Mouse (Mus musculus): ENCODE data around the gene Col5a3. TPM values are rescaled to one million over a fixed set of nuclear protein-coding genes. Genes with fewer than 3 reads are reported as not detected.
"Not testable (repeated sequence)": the region's sequence is repeated elsewhere in the genome, so short reads cannot be mapped to it uniquely, and the experiment has no call there.

Col5a3 gene
- polyA plus RNA-seq, 1 experiment from 2014 or later, result 0.32 TPM

DNA sequence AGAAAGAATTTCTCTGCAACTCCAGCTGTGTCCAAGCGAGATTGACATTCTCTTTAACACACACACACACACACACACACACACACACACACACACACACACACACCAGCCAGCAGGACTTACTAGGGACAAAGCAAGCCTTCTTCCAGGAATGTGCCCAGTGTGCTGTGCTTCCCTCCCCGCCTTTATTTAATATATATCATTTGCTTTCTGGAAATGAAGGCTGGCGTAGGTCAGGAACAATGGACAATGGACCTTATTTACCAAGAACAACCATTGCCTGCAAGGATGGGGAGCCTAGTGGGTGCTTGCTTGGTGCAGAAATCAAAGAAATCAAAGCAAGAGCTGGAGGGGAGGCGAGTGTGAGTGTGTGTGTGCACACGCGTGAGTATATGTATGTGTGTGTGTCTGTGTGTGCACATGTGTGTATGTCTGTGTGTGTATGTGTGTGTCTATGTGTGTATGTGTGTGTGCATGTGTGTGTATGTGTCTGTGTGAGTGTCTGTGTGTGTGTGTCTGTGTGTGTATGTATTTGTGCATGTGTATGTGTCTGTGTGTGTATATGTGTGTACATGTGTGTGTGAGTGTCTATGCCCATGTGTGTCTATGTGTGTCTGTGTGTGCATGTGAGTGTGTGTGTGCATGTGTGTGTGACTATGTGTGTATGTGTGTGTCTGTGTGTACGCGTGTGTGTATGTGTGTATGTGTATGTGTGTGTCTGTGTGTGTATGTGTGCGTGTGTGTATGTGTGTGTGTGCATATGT lies 22.5 kb upstream of the Col5a3 start:
- no peaks in the 10 kb centered on the region for H3K9me3 ChIP-seq (ENCODE audit: control insufficient read depth, low read length)
- 85% methylated on average over 9 of the region's 9 CpGs for WGBS
- no peaks in the 10 kb centered on the region for H3K27me3 ChIP-seq (ENCODE audit: control insufficient read depth, insufficient read depth, low read length)
- H3K36me3 ChIP-seq (ENCODE audit: control insufficient read depth, insufficient read depth, low read length), result no peaks in the 10 kb centered on the region
- ATAC-seq (ENCODE audit: low FRiP score) (no peak), DNase-seq (ENCODE audit: low spot score) (no peak)
- no peak overlapping the region for H3K4me3 ChIP-seq (ENCODE audit: low read depth, low read length)
- no peak overlapping the region for H3K27ac ChIP-seq (ENCODE audit: low read depth, low read length)
- H3K4me2 ChIP-seq (replicated peaks; ENCODE audit: low read depth, low read length), result no peak overlapping the region
- H3K9ac ChIP-seq (ENCODE audit: low read depth, low read length), result no peak overlapping the region
- H3K4me1 ChIP-seq (replicated peaks; ENCODE audit: control insufficient read depth, insufficient read depth, low read length), result no peaks in the 10 kb centered on the region

DNA sequence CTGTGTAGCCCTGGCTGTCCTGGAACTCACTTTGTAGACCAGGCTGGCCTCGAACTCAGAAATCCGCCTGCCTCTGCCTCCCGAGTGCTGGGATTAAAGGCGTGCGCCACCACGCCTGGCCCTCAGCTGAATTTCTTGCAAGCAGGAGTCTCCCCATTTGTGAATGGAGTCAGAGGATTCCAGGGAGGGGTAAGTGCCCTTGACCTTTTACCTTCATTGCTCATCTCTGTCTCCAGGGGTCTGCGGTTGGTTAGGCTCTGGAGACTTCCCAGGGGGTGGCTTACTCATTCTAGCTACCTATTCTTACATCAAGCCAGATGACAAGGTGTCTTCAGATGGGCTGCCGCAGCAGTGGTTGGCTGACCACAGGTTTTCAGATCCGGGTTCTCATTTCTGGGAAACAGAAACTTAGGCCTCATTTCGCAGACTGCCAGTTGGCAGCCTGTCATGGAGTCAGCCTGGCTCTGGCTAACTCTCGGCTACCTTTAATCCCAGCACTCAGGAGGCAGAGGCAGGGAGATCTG lies 20.6 kb upstream of the Col5a3 start:
- not testable (repeated sequence) for H3K27me3 ChIP-seq (ENCODE audit: control insufficient read depth, insufficient read depth, low read length); DNase-seq (ENCODE audit: low spot score); H3K36me3 ChIP-seq (ENCODE audit: control insufficient read depth, insufficient read depth, low read length); H3K9ac ChIP-seq (ENCODE audit: low read depth, low read length); H3K27ac ChIP-seq (ENCODE audit: low read depth, low read length); H3K4me2 ChIP-seq (replicated peaks; ENCODE audit: low read depth, low read length); H3K9me3 ChIP-seq (ENCODE audit: control insufficient read depth, low read length); H3K4me1 ChIP-seq (replicated peaks; ENCODE audit: control insufficient read depth, insufficient read depth, low read length); H3K4me3 ChIP-seq (ENCODE audit: low read depth, low read length); ATAC-seq (ENCODE audit: low FRiP score)
- 85% methylated on average over 11 of the region's 11 CpGs for WGBS

DNA sequence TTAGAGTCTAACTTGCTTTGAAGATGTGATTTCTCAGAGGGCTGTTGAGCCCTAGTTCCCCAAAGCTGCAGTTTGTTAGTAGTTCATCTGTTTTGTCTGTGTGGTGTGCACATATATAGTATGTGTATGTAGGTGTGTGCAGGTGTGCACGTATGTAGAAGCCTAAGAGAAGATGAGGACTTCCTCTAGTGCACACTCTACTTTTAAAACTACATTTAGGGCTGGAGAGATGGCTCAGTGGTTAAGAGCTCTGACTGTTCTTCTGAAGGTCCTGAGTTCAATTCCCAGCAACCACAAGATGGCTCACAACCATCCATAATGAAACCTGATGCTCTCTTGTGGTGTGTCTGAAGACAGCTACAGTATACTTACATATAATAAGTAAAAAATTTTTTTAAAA lies 20.0 kb upstream of the Col5a3 start:
- no peaks in the 10 kb centered on the region for H3K4me1 ChIP-seq (replicated peaks; ENCODE audit: control insufficient read depth, insufficient read depth, low read length)
- H3K4me2 ChIP-seq (replicated peaks; ENCODE audit: low read depth, low read length), result no peak overlapping the region
- ATAC-seq (ENCODE audit: low FRiP score) (no peak), DNase-seq (ENCODE audit: low spot score) (no peak)
- H3K27me3 ChIP-seq (ENCODE audit: control insufficient read depth, insufficient read depth, low read length), result no peaks in the 10 kb centered on the region
- no peaks in the 10 kb centered on the region for H3K36me3 ChIP-seq (ENCODE audit: control insufficient read depth, insufficient read depth, low read length)
- no peaks in the 10 kb centered on the region for H3K9me3 ChIP-seq (ENCODE audit: control insufficient read depth, low read length)
- H3K27ac ChIP-seq (ENCODE audit: low read depth, low read length), result no peak overlapping the region
- 70% methylated on average over 1 of the region's 1 CpGs for WGBS
- H3K9ac ChIP-seq (ENCODE audit: low read depth, low read length), result no peak overlapping the region
- H3K4me3 ChIP-seq (ENCODE audit: low read depth, low read length), result no peak overlapping the region

DNA sequence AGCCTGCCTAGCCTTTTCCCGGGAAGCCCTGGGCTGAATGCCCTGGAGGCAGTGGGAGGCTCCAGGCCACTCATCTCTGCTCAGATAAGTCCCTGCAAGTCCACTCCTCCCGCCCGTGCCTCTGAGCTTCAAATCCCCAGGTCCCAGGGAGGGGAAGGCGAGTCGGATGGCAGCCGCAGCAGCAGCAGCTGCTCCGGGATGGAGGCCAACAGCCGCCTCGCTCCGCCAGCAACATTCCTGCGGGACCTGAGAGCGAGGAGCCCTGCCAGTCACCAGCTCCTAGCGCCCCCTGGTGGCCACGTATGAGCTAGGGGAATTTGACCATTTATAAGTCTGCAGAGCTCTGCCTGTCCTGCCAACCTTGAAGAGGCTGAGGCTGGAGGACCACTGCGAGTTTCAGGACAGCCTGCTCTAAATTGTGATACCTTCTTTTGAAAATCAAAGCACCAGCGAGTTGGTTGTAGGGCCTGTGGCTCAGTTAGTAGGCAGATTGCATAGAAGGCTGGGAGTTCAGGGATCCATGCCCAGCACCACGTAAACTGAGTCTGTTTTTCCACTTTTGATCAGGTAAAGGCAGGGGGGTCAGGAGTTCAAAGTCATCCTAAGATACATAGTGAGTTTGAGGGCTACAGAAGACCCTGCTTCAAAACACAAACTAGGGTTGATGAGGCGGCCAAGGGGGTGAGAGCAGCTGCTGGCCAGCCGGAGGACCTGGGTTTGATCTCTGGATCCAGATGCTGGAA lies 16.2 kb upstream of the Col5a3 start:
- H3K27ac ChIP-seq (ENCODE audit: low read depth, low read length), result no peak overlapping the region
- ATAC-seq (ENCODE audit: low FRiP score) (peak; percentile 83), DNase-seq (ENCODE audit: low spot score) (peak; percentile 96)
- no peaks in the 10 kb centered on the region for H3K9me3 ChIP-seq (ENCODE audit: control insufficient read depth, low read length)
- H3K4me2 ChIP-seq (replicated peaks; ENCODE audit: low read depth, low read length), result 0 out of 2 replicates have a peak overlapping the region, but pooled peaks have one; percentile 9
- no peaks in the 10 kb centered on the region for H3K4me1 ChIP-seq (replicated peaks; ENCODE audit: control insufficient read depth, insufficient read depth, low read length)
- H3K9ac ChIP-seq (ENCODE audit: low read depth, low read length), result peak overlapping the region; percentile 13; the same call in 1 of the 2 replicates
- H3K27me3 ChIP-seq (ENCODE audit: control insufficient read depth, insufficient read depth, low read length), result no peaks in the 10 kb centered on the region
- no peaks in the 10 kb centered on the region for H3K36me3 ChIP-seq (ENCODE audit: control insufficient read depth, insufficient read depth, low read length)
- H3K4me3 ChIP-seq (ENCODE audit: low read depth, low read length), result no peak overlapping the region
- WGBS, result 16% methylated on average over 19 of the region's 19 CpGs

DNA sequence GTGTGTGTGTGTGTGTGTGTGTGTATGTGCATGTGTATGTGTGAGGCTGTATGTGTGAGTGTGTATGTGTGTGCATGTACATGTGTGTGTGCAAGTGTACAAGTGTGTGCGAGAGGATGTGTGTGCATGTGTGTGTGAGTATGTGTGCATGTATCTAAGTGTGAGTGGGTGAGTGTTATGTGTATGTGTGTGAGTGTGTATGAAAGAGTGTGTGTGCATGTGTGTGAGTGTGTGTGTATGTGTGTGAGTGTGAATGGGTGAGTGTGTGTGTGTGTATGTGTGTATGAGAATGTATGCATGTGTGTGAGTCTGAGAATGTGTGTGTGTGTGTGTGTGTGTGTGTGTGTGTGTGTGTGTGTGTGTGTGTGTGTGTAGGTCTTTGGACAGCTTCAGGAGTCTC lies 13.3 kb upstream of the Col5a3 start:
- H3K4me1 ChIP-seq (replicated peaks; ENCODE audit: control insufficient read depth, insufficient read depth, low read length), result no peaks in the 10 kb centered on the region
- ATAC-seq (ENCODE audit: low FRiP score) (no peak), DNase-seq (ENCODE audit: low spot score) (no peak)
- 100% methylated on average over 1 of the region's 1 CpGs for WGBS
- no peaks in the 10 kb centered on the region for H3K27me3 ChIP-seq (ENCODE audit: control insufficient read depth, insufficient read depth, low read length)
- H3K9me3 ChIP-seq (ENCODE audit: control insufficient read depth, low read length), result no peaks in the 10 kb centered on the region
- H3K4me2 ChIP-seq (replicated peaks; ENCODE audit: low read depth, low read length), result no peak overlapping the region
- H3K27ac ChIP-seq (ENCODE audit: low read depth, low read length), result no peak overlapping the region
- no peak overlapping the region for H3K9ac ChIP-seq (ENCODE audit: low read depth, low read length)
- H3K4me3 ChIP-seq (ENCODE audit: low read depth, low read length), result no peak overlapping the region
- no peaks in the 10 kb centered on the region for H3K36me3 ChIP-seq (ENCODE audit: control insufficient read depth, insufficient read depth, low read length)

DNA sequence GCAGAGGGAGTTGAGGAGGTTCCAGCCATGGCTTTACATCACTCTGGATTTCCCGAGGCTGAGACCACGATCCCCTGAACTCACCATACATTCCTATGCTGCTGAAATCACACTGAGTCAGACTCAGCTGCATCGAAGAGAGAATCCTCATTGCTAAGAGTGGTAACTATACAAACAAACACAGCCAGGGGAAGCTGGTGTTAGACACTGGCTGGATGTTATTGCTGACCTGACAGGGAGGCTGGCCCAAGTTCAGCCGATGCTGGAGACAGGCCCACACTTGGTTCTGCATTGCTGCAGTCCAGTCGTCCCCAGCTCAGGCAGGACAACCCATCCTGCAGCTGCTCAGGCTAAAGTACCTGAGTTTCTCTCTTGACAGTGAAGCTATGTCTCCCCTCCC lies 10.9 kb upstream of the Col5a3 start:
- 77% methylated on average over 5 of the region's 5 CpGs for WGBS
- DNase-seq (ENCODE audit: low spot score), result no peak
- H3K9ac ChIP-seq (ENCODE audit: low read depth, low read length), result no peak overlapping the region
- no peak for ATAC-seq (ENCODE audit: low FRiP score)
- H3K27me3 ChIP-seq (ENCODE audit: control insufficient read depth, insufficient read depth, low read length), result no peaks in the 10 kb centered on the region
- no peak overlapping the region for H3K4me3 ChIP-seq (ENCODE audit: low read depth, low read length)
- no peak overlapping the region for H3K4me2 ChIP-seq (replicated peaks; ENCODE audit: low read depth, low read length)
- H3K36me3 ChIP-seq (ENCODE audit: control insufficient read depth, insufficient read depth, low read length), result no peaks in the 10 kb centered on the region
- no peak overlapping the region for H3K27ac ChIP-seq (ENCODE audit: low read depth, low read length)
- H3K9me3 ChIP-seq (ENCODE audit: control insufficient read depth, low read length), result no peaks in the 10 kb centered on the region
- H3K4me1 ChIP-seq (replicated peaks; ENCODE audit: control insufficient read depth, insufficient read depth, low read length), result no peaks in the 10 kb centered on the region

DNA sequence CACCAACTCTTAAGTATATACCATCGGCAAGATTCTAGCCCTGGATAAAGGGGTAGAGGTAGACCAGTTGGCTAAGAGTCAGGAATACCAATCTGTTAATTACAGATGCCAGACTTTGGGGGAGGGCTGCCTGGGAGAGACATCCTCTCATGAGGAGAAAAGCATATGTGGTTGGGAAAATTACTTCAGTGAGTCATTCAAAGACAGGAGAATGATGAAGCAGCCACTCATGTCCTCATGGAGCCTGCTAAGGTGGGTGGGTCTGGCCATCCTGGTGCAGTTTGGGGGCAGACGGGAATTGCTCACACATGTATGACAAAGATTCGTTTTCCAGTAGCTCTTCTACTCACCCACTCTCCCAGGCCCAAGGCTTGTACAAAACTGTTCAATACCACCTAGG lies 8.0 kb upstream of the Col5a3 start:
- Histone ChIP-seq H3K4me2 (replicated peaks; ENCODE audit: low read depth, low read length) (no peak overlapping the region), H3K9me3 (ENCODE audit: control insufficient read depth, low read length) (no peaks in the 10 kb centered on the region), H3K9ac (ENCODE audit: low read depth, low read length) (no peak overlapping the region), H3K4me3 (ENCODE audit: low read depth, low read length) (no peak overlapping the region), H3K4me1 (replicated peaks; ENCODE audit: control insufficient read depth, insufficient read depth, low read length) (no peaks in the 10 kb centered on the region), H3K36me3 (ENCODE audit: control insufficient read depth, insufficient read depth, low read length) (no peaks in the 10 kb centered on the region), H3K27ac (ENCODE audit: low read depth, low read length) (no peak overlapping the region), H3K27me3 (ENCODE audit: control insufficient read depth, insufficient read depth, low read length) (no peaks in the 10 kb centered on the region)
- no peak for DNase-seq (ENCODE audit: low spot score)
- ATAC-seq (ENCODE audit: low FRiP score), result no peak
- 84% methylated on average over 3 of the region's 3 CpGs for WGBS

DNA sequence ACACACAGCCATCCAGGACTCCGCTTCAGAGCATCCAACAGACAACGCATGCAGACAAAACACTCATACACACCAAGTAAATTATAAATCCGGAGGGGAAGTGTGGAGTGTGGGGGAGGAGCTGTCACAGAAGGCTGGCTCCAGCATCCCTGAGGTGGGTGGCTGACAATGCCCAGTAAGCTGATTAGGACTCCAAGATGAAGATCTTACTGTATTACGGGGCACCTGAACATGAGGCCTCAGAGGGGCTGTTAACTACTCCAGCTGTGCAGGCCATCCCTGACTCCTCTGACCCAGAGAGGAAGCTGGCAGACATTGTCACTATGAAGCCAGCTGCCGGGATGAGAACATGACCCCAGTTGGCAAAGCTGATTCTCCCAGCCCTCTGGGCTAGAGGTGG lies 5.1 kb upstream of the Col5a3 start:
- DNase-seq (ENCODE audit: low spot score) (no peak), ATAC-seq (ENCODE audit: low FRiP score) (no peak)
- no peak overlapping the region for H3K9ac ChIP-seq (ENCODE audit: low read depth, low read length)
- H3K36me3 ChIP-seq (ENCODE audit: control insufficient read depth, insufficient read depth, low read length), result no peaks in the 10 kb centered on the region
- H3K4me3 ChIP-seq (ENCODE audit: low read depth, low read length), result no peak overlapping the region
- no peaks in the 10 kb centered on the region for H3K27me3 ChIP-seq (ENCODE audit: control insufficient read depth, insufficient read depth, low read length)
- H3K4me1 ChIP-seq (replicated peaks; ENCODE audit: control insufficient read depth, insufficient read depth, low read length), result no peaks in the 10 kb centered on the region
- H3K4me2 ChIP-seq (replicated peaks; ENCODE audit: low read depth, low read length), result no peak overlapping the region
- 87% methylated on average over 5 of the region's 5 CpGs for WGBS
- H3K9me3 ChIP-seq (ENCODE audit: control insufficient read depth, low read length), result no peaks in the 10 kb centered on the region
- no peak overlapping the region for H3K27ac ChIP-seq (ENCODE audit: low read depth, low read length)

DNA sequence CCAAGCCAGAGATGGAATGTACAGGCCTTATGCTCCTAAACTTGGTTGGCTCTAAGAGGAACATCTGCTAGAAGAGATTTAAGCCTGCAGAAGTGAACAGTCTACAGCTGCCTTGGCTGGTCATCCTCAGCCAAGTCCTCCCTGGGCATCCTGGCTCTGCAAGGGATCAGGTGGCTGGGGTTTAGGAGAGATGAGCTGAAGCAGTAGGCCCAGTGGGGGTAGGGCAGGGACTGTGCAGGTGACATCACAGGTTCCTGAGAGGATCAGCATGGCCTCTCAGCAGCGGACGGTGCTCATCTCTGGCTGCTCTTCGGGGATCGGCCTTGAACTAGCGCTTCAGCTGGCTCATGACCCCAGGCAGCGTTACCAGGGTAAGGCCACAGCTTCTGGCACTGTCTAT lies 3.4 kb upstream of the Col5a3 start, which contains the start of gene Rdh8:
Gene Rdh8, plus strand, starts transcription at position 268 of the 400 bp plus-strand sequence.
- Histone ChIP-seq H3K4me1 (replicated peaks; ENCODE audit: control insufficient read depth, insufficient read depth, low read length) (peaks cover 7% of the 10 kb centered on the region), H3K27ac (ENCODE audit: low read depth, low read length) (no peak within 1 kb of the TSS), H3K36me3 (ENCODE audit: control insufficient read depth, insufficient read depth, low read length) (no peaks in the 10 kb centered on the region), H3K27me3 (ENCODE audit: control insufficient read depth, insufficient read depth, low read length) (no peaks in the 10 kb centered on the region), H3K9me3 (ENCODE audit: control insufficient read depth, low read length) (no peaks in the 10 kb centered on the region), H3K9ac (ENCODE audit: low read depth, low read length) (no peak within 1 kb of the TSS), H3K4me3 (ENCODE audit: low read depth, low read length) (no peak within 1 kb of the TSS), H3K4me2 (replicated peaks; ENCODE audit: low read depth, low read length) (no peak within 1 kb of the TSS)
- 86% methylated on average over 6 of the region's 6 CpGs for WGBS
- ATAC-seq (ENCODE audit: low FRiP score), result no peak
- DNase-seq (ENCODE audit: low spot score), result no peak

Data from hindbrain, embryonic 11.5 days (tissue).